In genomic region chr1:164117869-164118268, GRCm38 (mm10) we compare ENCODE assay signal across 24 mouse cellular contexts. TPM values are rescaled to one million over a fixed set of nuclear protein-coding genes. Genes with fewer than 3 reads are reported as not detected.
DNase-seq lines count a peak whose midpoint lies in the region; ATAC-seq and TF ChIP-seq lines count a peak whose summit lies in the region.
"Had no signal": no experiment of that assay in that cellular context is flagged by ENCODE, and none has a peak within 500 bp of the region (broad histone marks: within the 10 kb centered on the region; RNA-seq: fewer than 3 reads in every experiment).

No protein-coding gene starts in this region.

- H3K9me3 ChIP-seq in forebrain, postnatal 0 days (ENCODE audit: low read length) = no peaks in the 10 kb centered on the region
- H3K9me3 ChIP-seq in forebrain, embryonic 11.5 days (ENCODE audit: control insufficient read depth, low read length) = no peaks in the 10 kb centered on the region
- H3K9me3 ChIP-seq: embryonic facial prominence, embryonic 10.5 days; embryonic facial prominence, embryonic 12.5 days; forebrain, embryonic 12.5 days; G1E had no signal

- no peak overlapping the region for H3K9ac ChIP-seq in forebrain, postnatal 0 days
- H3K9ac ChIP-seq in forebrain, embryonic 11.5 days (ENCODE audit: low read length) = no peak overlapping the region
- H3K9ac ChIP-seq: embryonic facial prominence, embryonic 12.5 days; forebrain, embryonic 12.5 days had no signal

- TF ChIP-seq CTCF in forebrain, postnatal 0 days (IDR thresholded peaks at IDR 0.05; ENCODE audit: low read depth) = no peak

- no peaks in the 10 kb centered on the region for H3K27me3 ChIP-seq in forebrain, postnatal 0 days (ENCODE audit: insufficient read depth, low read length)
- H3K27me3 ChIP-seq in forebrain, embryonic 11.5 days (ENCODE audit: control insufficient read depth, insufficient read depth, low read length) = no peaks in the 10 kb centered on the region
- H3K27me3 ChIP-seq: embryonic facial prominence, embryonic 12.5 days; forebrain, embryonic 12.5 days had no signal

- H3K27ac ChIP-seq in forebrain, postnatal 0 days (ENCODE audit: low read depth, low read length) = no peak overlapping the region
- no peak overlapping the region for H3K27ac ChIP-seq in forebrain, embryonic 11.5 days (ENCODE audit: low read depth, low read length)
- H3K27ac ChIP-seq: embryonic facial prominence, embryonic 10.5 days; embryonic facial prominence, embryonic 12.5 days; forebrain, embryonic 12.5 days had no signal

- no peaks in the 10 kb centered on the region for H3K36me3 ChIP-seq in forebrain, postnatal 0 days (ENCODE audit: insufficient read depth)
- H3K36me3 ChIP-seq in forebrain, embryonic 11.5 days (ENCODE audit: control insufficient read depth, insufficient read depth, low read length) = no peaks in the 10 kb centered on the region
- H3K36me3 ChIP-seq: embryonic facial prominence, embryonic 10.5 days; embryonic facial prominence, embryonic 12.5 days; forebrain, embryonic 12.5 days; G1E had no signal

- H3K4me2 ChIP-seq in forebrain, postnatal 0 days (ENCODE audit: low read depth) = no peak overlapping the region
- no peak overlapping the region for H3K4me2 ChIP-seq in forebrain, embryonic 11.5 days (ENCODE audit: low read depth, low read length, severe bottlenecking)
- H3K4me2 ChIP-seq: embryonic facial prominence, embryonic 12.5 days; forebrain, embryonic 12.5 days had no signal

- DNase-seq in forebrain, postnatal 0 days = peak; percentile 17
- no peak for DNase-seq in forebrain, embryonic 11.5 days (ENCODE audit: low spot score)
- DNase-seq in heart, adult 11 months = peak; percentile 52
- no peak for DNase-seq in heart, postnatal 25 days (ENCODE audit: low spot score)
- peak; percentile 35 for DNase-seq in brain, adult 2 months (ENCODE audit: low read depth, low spot score)
- DNase-seq in MN1 (ENCODE audit: low spot score) = no peak
- DNase-seq: adrenal gland, adult 2 months; adrenal gland, postnatal 10 days; adrenal gland, postnatal 25 days; B cell, adult 2 months; cerebellum, adult 11-12 months; cerebellum, adult 2 months; cerebellum, adult 9-10 months; cerebellum, postnatal 10 days; cerebellum, postnatal 25 days had no signal

- intact Hi-C loops in heart, postnatal 25 days (cut with DNase I) = no loop called here

- no peak for ATAC-seq in forebrain, postnatal 0 days
- ATAC-seq in forebrain, embryonic 11.5 days (replicated peaks; ENCODE audit: low FRiP score) = no peak
- ATAC-seq: CD4-positive, CD25-positive, alpha-beta regulatory T cell, adult 4 months; forebrain, embryonic 14.5 days; forebrain, embryonic 16.5 days had no signal

- H3K4me1 ChIP-seq in forebrain, postnatal 0 days (ENCODE audit: insufficient read depth) = no peaks in the 10 kb centered on the region
- no peaks in the 10 kb centered on the region for H3K4me1 ChIP-seq in forebrain, embryonic 11.5 days (replicated peaks; ENCODE audit: control insufficient read depth, insufficient read depth, low read length)
- H3K4me1 ChIP-seq: embryonic facial prominence, embryonic 10.5 days; embryonic facial prominence, embryonic 12.5 days; forebrain, embryonic 12.5 days had no signal

- H3K4me3 ChIP-seq in forebrain, postnatal 0 days (ENCODE audit: low read depth, low read length) = no peak overlapping the region
- H3K4me3 ChIP-seq in forebrain, embryonic 11.5 days (ENCODE audit: low read depth, low read length) = no peak overlapping the region
- H3K4me3 ChIP-seq: embryonic facial prominence, embryonic 10.5 days; embryonic facial prominence, embryonic 12.5 days; forebrain, embryonic 12.5 days had no signal

- WGBS in forebrain, postnatal 0 days = 82% methylated on average over 6 of the region's 6 CpGs
- WGBS in forebrain, embryonic 11.5 days = 94% methylated on average over 6 of the region's 6 CpGs

RNA-seq across cellular contexts. Expression of gene Selp, which starts 2.8 kb away (rescaled TPM):
- total RNA-seq in forebrain, postnatal 0 days (2014; rRNA removed) = not detected in 2 replicates
- polyA plus RNA-seq in forebrain, postnatal 0 days (2015; fragmentation: Nextera tagmentation; extraction: Ambion mirVana) = not detected in 2 replicates
- not detected in 2 replicates for polyA plus RNA-seq in forebrain, embryonic 11.5 days (2014; fragmentation: Nextera tagmentation; extraction: Ambion mirVana)
- 1 to 10 TPM; 1.3 to 1.4 TPM for total RNA-seq in heart, postnatal 25 days (2021)
- polyA plus RNA-seq: cerebellum, adult 2 months; embryonic facial prominence, embryonic 10.5 days; embryonic facial prominence, embryonic 12.5 days; forebrain, embryonic 12.5 days; forebrain, embryonic 14.5 days; forebrain, embryonic 16.5 days; frontal cortex, adult 2 months; G1E had no signal

RNA-seq across cellular contexts. Expression of gene F5, which starts 33.8 kb away (rescaled TPM):
- total RNA-seq in forebrain, postnatal 0 days (2014; rRNA removed) = 0.15 and 0.48 TPM in 2 replicates
- 0.18 and 0.29 TPM in 2 replicates for polyA plus RNA-seq in forebrain, postnatal 0 days (2015; fragmentation: Nextera tagmentation; extraction: Ambion mirVana)
- polyA plus RNA-seq in forebrain, embryonic 11.5 days (2014; fragmentation: Nextera tagmentation; extraction: Ambion mirVana) = 0.19 and 0.43 TPM in 2 replicates
- 1 to 10 TPM; 1.6 to 1.9 TPM for total RNA-seq in heart, postnatal 25 days (2021)

RNA-seq across cellular contexts. Expression of gene Sell, which starts 56.1 kb away (rescaled TPM):
- total RNA-seq in forebrain, postnatal 0 days (2014; rRNA removed) = 0.14 and 0.15 TPM in 2 replicates
- polyA plus RNA-seq in forebrain, postnatal 0 days (2015; fragmentation: Nextera tagmentation; extraction: Ambion mirVana) = 0.11 and 0.14 TPM in 2 replicates
- polyA plus RNA-seq in forebrain, embryonic 11.5 days (2014; fragmentation: Nextera tagmentation; extraction: Ambion mirVana) = not detected in 2 replicates
- total RNA-seq in heart, postnatal 25 days (2021) = 1 to 10 TPM in 1 of 2 experiments, under 1 TPM in 1; 0.94 to 1.6 TPM
- total RNA-seq: CH12.LX had no signal
- polyA plus RNA-seq: embryonic facial prominence, embryonic 10.5 days; forebrain, embryonic 12.5 days; G1E had no signal

Comparison
In these comparisons a context has a peak if more than half of its experiments do, and no peak if none do; other contexts are left out.
1. DNase-seq: peak in forebrain, postnatal 0 days (single experiment), heart, adult 11 months (single experiment) and brain, adult 2 months (single experiment); none in forebrain, embryonic 11.5 days (single experiment), heart, postnatal 25 days (single experiment) and MN1 (single experiment).